Mouse (Mus musculus) frontal cortex, adult (tissue): ENCODE measurements around the gene Pmfbp1.
"Not testable (repeated sequence)": the region's sequence is repeated elsewhere in the genome, so short reads cannot be mapped to it uniquely, and the experiment has no call there.

Experiments used
- ATAC-seq: cut with Nextera tagmentation; 2 replicates; pipeline ENCODE4 v1.9.2; 2017; ENCODE audit warnings: mild to moderate bottlenecking, moderate library complexity, mixed read lengths; ENCODE audit not compliant: low TSS enrichment

The Pmfbp1 gene

DNA sequence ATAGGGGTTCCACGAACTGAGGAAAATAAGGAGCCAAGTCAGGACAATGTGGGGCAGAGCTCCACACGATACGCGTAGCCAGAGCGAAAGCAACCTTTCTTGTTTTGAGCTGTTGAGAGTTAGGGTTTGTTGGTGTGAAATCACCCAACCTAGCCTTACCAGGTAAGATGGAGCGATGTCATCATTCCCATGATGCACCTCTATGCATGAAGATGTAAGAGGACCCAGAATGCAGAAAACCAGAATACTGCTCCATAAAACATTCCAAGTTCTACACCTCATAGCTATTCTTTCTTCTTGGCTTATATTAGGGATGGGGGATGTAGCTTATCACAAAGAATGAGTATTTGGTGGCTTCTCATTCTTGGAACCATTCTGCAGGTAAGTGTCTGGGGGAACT, at the start of gene Pmfbp1:
Gene Pmfbp1 (plus strand): TSS at position 301 of the 400 bp plus-strand sequence.
- no peak for ATAC-seq

DNA sequence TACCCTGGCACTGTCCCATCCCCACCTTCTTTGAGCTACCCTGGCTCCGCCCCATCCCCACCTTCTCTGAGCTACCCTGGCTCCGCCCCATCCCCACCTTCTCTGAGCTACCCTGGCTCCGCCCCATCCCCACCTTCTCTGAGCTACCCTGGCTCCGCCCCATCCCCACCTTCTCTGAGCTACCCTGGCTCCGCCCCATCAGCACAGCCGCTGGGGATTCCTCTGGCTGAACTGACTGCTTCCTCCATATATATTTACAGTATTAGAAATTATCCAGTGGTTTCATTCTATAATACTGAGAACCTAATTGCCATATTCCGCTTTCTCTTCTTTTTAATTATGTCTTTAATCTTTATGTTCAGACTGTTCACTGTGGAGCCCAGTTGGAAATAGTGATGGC, 46.9 kb upstream of the Pmfbp1 start:
- not testable (repeated sequence) for ATAC-seq

DNA sequence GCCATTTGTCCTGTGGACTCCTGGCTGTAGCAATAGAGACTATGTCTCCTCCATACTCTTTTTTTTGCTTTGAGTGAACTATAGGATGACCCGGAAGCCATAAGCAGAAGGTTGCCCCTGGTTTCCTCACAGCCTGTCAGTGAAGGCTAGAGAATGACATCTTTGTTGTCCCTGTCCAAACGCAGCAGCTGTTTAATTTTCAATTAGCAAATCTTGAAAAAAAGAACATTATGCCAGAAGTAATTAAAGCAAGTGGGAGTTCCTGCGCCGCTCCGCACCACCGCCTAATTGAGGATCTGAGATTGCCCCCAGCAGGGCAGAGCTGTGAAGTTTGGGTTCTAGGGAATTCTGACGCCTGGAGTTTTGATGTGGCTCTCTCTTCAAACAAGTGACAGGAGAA, 42.8 kb upstream of the Pmfbp1 start:
- ATAC-seq: no peak

DNA sequence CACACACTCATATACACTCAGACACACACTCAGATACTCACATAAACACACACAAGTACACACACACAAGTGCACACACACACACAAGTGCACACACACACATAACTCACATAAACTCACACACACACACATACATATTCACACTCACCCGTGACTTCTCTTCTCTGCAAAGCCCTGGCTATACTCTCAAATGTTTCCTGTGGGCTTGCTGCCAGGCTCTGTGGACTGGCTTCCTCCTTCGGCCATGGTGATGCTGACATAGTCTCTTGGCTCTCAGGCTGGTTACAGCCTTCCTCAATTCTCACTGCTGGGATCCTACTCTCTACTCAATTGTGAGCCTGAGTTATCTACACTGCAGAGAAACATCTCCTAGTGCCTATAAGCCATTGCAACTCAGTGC, 38.7 kb upstream of the Pmfbp1 start:
- ATAC-seq: no peak

DNA sequence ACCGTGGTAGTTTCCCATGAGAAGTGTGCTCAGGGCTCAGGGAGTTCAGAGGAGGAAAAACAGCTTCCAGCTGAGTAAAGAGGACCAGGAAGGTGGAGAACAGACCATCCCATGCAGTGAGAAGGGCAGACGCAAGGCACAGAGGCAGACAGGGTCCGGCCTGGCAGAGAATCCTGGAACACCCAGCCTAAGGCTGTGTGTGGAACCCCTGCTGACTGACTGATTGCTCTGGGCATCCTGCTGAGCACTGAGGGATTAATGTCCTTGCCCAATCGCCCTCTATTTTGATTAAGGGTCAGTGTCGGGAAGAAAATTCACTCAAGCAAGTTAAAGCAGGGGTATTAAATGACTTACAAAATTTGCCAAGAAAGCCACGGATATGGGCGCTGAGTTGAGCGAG, 36.4 kb upstream of the Pmfbp1 start:
- ATAC-seq: no peak

DNA sequence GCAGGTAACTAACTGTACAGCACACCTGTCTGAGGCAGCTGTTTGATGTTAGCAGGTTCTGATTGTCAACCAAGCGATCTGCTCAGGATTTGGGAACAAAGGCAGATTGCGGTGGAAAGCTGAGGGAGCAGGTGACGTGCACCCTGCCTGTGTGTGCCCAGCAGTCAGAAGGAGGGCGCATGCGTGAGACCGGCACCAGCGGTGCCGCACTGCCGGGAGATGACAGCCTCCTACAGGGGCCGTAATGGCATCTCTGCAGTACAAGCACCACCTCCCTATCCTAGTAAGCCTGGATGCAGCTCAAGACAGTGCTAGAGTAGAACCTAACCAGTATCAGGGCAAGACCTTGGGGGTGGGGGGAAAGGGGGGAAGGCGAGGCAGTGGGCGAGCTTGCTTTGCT, 35.2 kb upstream of the Pmfbp1 start:
- no peak for ATAC-seq

DNA sequence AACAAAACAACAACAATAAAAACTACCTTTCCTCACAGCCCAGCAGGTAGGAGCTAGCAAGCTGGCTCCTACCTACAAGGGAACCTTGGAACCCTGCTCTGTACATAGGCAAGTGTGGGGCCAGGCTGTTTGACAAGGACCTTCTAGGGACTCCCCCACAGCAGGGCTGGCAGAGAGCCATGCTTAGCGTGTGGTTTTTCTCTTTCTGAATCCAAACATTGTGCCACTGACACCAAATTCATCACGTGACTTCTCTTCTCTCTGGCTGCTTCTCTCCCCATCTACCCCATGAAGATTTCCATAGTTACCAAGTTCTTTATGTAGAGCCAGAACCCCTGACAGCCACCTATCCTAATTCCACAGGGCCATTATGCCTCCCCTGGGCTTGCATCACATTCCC, 30.8 kb upstream of the Pmfbp1 start:
- ATAC-seq: no peak

DNA sequence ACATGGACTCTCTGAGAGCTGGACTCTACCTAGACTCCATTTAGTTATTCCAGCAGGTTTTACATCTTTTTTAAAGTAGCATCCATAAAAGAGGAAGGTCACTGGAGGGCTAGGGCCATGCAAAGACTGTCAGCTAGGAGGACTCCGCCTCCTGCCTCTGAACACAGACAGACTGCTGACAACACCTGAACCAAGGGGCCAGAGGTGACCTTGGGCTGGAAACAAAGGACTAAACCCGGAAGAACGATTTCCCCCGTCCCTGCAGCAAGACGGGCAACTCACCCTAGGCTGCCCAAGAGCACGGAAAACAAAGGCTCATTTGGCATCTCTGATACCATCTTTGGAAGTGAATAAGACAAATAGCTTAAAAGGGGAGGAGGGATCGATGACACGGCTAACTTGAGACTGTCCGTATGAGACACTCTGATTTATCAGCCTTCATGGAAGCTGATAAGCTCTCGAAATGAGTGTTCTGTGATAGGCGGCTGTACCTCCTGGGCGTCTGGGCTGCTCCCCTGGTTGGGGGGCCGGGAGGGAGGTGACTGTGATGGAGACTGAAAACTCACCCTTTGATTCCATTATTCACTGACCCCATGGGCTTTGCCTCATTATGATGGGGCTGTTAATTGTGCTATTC, 30.0 kb upstream of the Pmfbp1 start:
- ATAC-seq: no peak

DNA sequence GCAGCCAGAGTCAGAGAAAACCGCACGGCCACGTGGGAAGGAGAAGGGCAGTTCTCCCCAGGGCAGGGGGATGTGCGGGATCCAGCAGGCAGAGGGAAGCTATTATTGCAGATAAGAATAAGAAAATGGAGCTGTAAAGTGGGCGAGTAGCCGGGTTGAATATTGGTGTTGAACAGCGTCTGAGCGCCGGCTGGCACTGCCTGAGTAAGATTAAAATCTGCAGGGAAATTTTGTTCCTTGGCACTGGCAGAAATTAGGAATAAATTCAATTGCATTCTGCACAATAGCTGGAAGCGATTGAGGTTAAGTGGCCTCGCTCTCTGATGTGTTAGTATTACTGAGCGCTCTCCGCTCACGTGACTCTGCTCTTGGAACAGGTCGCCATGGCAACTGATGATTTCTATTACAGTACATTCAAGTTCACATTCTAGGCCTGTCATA, 29.4 kb upstream of the Pmfbp1 start:
- ATAC-seq: peak; percentile 83

DNA sequence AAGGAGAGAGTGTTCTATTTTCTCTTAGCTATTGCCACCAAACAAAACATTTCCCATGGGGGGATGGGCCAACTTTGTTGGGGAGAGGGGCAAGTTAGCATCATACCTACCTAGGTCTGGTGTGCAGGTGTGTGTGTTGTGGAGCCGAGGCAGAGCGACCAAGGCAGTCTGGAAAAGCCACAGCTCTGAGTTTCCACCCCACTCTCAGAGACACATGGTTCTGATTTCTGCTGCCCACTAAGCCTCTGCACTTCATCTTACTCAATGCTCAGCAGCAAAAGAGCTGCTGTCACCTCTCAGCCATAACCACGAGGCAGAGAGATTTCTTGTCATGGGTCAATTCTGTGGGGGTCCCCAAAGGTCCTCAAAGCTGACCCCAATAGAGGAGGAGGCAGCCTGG, 28.8 kb upstream of the Pmfbp1 start:
- peak; percentile 45; the same call in 1 of the 2 replicates for ATAC-seq

DNA sequence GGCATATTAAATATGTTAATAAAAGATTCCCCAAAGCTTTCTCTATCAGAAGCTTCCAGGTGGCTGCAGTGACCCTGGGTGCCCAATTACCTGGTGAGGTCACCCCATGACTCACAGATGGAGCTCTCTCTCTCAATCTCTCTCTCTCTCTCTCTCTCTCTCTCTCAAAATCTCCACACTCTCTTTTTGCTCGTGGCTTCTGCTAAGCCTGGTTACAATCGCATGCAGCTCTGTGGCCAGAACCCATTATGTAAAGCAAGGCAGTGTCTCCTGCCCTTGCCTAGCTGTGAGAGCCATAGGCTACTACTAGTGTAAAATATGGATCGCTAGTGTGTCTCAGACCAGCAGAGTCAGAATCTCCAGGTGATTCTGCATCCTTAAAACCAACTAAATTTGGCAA, 28.1 kb upstream of the Pmfbp1 start:
- ATAC-seq: no peak

DNA sequence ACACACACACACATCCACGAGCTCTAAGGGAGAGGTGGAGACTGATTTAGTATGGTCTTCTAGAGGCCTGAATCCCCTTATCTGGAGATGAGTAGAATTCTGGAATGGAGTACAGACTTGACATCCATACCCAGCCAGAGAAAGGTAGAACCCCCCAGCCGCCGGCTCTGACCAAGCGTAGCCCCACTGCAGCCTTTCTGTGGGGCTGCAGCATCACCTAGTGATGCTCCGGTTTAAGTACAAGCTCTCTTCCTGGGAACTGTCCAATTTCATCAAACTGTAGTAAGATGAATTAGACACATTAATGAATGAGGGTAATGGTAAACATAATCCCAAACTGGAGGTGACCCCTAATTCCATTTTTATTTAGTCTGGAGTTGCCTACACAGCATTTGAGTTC, 26.3 kb upstream of the Pmfbp1 start:
- ATAC-seq: peak; percentile 62

DNA sequence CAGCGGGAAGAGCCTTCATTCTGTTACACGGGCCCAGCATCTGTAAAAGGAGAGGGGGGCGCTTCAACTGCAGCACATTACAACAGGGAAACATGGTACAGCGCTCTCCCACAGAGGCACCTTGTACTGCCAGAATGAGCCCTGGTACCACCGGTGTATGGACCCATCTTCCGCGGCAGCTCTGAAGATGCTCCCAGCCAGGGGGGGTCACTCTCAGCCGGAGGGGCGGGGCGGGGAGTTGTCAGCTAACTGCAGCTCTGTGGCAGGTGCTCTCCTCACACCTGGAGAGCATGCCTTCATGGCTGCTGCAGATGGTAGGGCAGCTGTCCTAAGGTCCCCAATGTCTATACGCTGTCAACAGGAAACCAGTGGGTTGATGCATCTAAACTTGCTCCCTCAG, 25.7 kb upstream of the Pmfbp1 start:
- ATAC-seq: no peak

DNA sequence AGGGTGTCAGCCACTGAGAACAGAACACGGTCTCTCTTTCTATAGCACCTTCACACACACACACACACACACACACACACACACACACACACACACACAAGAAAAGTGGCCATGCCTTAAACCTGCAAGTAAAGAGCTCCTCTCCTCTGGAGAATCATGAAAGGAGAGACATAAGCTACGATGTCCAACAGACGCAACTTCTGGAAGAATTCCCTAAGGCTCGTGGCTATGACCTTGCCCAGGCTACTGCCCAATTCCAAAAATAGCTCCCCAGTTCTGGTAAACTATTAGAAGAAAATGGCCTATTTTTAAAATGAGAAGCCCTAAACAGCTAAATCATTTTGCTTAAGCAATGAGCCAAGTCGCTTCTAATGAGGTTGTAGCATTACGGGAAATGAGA, 22.0 kb upstream of the Pmfbp1 start:
- ATAC-seq: no peak

DNA sequence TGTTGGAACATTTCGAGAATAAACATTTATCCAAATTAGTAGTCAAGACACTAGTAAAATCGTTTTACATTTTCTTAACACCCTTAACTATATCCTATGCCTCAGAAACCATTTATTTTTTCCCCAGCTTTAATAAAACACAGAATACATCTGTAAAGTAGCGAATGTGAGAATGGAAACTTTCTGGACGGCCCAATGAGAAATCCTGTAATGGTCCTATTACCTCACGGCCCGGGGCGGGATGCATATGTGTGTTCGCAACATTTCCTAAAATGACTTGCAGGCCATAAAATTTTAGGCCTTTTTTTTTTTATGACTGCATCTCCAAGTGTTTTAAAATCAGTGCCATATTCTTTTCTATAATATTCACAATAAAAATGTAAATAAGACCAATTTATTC, 21.4 kb upstream of the Pmfbp1 start:
- no peak for ATAC-seq

DNA sequence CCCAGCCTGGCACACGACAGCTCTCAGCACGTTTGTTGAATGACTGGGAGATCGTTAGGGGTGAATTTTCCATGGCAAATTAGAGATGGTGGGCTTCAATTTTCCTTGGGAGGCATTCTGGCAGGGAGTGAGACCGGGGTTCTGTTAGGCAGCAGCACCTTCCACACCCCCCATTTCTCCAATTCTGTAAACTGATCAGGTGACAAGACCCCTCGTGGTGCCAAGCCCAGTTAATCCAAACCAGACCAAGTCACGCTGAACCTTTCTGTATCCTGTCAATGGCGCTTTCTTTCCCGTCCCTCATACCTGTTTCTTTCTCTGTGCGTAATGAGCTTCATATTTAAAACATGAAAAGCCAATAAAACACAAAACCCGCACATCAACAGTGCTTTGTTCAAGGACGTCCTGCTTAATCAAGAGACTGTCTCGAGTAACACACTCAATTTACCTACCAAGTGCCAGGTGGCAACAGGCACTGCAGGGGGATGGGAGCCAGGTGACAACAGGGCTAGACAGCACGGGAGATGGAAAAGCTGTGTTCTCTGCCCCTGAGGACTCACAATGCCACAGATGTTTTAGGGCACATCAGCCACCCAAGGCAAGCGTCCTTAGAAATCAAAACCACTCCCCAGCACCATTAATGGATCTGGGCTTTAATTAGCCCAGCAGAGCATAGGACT, 19.2 kb upstream of the Pmfbp1 start:
- no peak for ATAC-seq

DNA sequence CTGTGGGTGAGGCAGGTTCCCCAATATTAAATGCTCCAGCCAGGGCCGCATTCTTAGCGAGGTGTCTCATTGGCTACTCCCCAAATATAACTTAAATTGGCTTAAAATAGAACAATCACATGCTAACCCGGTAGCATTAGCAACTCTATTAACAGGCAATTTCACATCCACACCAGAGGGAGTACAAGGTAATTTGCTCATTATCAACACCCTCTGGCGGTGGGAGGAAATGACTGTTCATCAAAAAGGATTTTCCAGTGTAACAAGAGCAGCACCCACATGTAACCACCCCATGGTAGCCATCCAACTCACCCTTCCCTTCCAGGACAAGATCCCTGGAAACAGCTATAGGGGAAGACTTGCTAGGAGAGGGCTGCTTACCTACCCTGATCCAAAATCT, 18.4 kb upstream of the Pmfbp1 start:
- ATAC-seq: no peak

DNA sequence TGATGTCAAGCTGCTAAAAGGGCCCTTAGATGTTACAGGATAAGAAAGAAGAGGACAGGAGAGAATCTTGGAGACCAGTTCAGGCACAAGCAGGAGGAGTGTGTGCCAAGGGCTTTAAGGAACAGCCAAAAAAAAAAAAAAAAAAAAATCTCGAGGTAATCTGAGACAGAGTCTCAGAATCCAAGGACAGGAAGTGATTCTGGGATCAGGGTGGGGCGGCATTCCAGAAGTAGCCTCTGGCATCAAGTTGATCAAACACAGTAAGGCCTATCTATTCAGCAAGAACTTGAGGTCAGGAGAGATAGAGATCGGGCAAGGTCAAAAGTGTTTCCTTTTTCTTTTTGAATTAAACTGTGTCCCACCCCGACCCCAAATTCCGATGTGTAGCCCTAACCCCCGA, 15.2 kb upstream of the Pmfbp1 start:
- no peak for ATAC-seq

DNA sequence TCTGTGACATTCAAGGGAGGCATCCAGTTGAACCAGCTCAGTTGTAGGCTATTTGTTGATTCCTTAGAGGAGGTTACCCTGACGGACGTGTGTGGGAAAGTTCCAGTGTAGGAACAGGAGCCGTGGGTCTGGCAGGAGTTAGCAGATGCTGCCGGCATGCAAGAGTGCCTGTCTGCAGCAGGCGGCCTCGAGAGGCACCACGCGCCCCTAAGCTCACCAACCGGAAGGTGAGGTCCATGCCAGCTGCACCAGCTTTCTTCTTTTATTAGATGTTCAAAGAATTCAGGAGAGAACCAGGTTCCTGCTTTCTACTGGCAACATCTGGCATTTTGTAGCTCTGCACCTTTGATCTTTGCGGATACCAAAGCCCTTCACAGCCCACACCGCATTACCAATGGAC, 9.1 kb upstream of the Pmfbp1 start:
- no peak for ATAC-seq

DNA sequence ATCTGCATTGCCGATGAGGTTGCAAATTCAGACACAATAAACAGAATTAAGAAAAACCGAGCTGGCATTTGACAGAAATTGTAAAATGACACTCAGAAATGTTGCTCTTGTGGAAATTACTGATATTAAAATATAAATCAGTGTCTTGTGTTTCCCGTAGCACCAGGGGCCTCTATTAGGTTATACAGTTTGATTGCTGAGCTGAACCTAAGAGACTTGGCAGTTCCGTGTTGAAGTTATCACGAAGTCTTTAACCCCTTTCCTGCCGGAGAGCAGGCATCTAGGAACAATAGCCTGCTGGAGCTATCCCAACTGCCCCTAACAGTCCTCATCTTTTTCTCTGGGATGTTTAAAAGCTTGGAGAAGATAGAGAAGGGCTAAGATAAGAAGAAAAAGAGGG, 8.3 kb upstream of the Pmfbp1 start:
- no peak for ATAC-seq

DNA sequence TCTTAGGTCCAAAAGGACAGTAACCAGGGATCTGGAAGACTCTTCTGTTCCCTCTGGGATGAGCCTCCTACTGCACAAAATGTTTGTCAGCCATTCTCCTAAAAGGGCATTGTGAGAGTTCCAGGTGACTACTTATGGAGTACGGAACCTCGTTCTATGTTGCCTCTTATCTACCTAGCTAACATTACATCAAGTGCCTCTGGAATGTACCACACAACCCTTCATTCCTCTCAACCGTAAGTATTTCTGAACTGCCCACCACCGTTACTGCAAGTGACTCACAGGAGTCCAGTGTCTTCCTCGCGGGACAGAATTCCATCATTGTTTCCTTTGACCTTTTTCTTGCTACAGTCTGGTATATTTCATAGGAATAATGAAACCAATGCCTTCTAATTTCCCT, 1.0 kb upstream of the Pmfbp1 start:
- no peak for ATAC-seq

DNA sequence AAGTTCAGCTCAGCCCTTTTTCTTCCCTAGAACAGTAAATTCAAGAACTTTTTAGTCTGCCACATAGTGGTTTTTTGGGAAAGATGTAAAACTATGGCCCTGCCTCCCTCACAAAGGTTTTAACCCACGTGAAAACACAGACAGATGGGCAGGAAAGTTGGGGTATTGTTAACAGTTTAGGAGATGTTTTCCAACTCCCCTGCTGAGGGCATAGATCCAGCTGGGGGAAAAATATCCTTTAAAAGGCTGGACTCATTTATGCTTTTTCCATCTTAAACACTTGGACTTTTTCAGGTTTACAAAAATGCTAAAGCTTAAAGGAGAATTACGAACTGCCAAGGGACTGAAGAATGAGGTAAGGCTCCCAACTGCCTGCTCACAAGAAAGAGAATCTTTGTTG, 774 bp downstream of the Pmfbp1 start:
- no peak for ATAC-seq

DNA sequence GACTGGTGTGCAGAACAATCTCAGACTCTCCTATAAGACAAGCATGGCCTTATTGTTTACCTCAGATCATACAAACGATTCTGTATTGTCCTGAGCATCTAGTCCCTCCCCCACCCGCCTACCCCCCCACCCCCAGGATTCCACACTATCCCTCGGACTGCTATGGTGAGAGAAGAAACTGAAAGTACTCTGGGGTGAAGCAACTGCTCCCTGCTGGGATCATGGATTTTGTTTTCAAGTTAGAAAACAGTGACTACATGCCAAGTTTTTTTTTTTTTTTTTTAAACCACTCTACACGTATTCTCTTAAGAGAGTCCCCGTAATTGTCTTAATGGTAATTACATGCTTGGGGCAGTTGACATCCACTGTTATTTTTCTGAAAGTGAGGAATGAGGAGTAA, 3.6 kb downstream of the Pmfbp1 start:
- no peak for ATAC-seq
